Mouse (Mus musculus) cerebellum, adult 8-10 months (tissue): ENCODE measurements around the gene Eva1c.

ENCODE experiments used
- DNase-seq: peaks from one replicate; pipeline ENCODE4 v3.0.0; 2022

Gene Eva1c

DNA sequence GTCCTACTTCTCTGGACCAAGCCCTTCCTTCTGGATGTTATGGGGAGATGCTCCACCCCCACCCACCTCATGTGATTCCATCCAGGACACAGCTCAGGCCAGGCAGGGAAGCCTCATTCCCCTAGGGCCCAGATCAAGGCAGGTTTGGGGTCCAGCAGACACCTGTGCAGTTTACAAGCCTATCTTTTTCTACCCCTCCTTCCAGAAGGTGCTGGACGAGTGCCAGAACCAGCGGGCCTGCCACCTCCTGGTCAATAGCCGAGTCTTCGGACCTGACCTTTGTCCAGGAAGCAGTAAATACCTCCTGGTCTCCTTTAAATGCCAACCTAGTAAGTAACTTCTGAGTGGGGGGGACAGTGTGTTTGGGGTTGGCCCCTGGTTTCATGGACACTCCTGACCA lies 42.8 kb downstream of the Eva1c start:
- no peak for DNase-seq

DNA sequence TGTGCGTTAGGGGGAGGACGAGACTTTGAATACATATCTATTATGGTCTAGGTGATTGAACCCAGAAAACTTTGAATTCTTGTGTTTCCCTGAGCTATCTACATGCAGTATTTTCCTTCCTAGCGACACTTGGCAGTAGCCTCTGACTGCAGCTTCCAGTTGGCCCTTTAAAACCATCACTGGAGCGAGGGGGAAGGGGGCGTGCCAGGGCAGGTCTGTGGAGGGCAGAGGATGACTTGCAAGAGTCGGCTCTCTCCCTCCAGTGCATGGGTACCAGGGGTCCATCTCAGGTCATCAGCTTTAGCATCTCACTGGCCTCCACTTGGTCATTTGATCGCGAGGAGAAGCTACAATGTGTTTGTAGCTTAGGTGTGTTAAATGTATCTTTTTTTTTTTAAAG lies 46.4 kb downstream of the Eva1c start:
- no peak for DNase-seq

DNA sequence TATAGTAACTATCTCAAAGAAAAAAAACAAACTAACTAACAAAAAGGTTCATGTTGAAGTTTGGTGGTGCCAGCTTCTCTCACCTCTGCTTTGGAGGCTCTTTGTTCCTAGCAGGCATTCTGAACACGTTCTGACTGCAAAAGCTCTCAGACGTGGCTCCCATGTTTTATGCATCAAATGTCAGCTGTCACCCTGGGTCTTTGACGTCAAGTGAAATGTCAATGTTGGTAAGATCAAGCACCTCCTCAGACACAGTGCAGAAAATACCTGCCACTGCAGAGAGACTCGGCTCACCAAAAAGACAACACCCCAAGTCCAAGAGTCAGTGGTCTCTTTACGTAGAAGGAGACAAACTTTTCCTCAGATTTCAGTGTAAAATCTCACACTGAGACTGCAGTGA lies 48.0 kb downstream of the Eva1c start:
- no peak for DNase-seq

DNA sequence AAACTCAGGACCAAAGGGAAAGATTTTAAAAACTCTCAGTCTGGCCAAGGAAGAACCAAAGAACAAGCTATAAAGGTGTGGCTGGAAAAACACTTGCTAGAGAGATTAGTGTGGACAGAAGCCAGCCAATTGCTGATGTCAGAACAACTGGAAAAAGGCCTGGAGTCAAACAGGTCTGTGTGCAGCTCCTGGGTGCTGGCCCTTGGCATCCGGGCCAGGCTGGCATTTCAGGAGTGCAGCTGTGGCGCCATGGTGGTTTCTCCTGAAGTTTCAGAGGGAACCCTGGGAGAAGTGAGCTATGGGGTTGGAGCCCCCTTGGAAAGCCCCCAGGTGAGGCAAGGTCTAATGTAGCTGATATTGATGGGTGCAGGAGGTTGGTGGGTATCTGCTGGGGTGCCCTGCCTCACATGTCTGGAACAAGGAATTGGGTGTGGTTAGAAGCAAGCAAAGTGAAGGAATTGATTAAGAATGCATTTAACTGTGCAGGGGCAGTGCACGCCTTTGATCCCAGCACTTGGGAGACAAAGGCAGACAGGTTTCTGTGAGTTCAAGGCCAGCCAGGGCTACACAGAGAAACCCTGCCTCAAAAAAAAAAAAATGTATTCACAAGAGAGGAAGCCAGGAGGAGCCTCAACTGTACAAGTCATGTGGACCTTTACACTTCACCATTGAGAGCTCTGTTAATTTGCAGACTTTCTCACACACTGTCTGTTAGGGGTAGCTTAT lies 51.8 kb downstream of the Eva1c start:
- no peak for DNase-seq

DNA sequence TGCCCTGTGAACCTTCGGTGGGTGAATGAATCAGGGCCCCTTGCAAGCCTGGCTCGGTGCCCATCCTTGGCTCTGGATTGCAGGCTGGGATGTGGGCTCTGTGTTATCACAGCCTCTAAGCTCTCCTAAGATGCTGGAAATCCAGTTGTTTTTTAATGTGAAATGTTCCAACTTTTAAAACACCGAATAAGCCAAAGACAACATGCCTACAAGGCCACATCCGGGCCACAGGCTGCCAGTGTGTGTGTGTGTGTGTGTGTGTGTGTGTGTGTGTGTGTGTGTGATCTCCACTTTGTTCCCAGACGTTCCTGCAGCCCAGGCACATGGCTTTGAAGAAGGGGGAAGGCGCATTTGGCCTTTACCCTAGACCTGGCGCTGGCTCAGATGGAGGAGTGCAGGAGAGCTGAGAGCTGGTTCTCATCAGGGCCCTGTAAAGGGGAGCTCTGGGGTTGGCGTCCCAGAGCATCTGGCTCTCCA lies 56.0 kb downstream of the Eva1c start:
- DNase-seq: no peak

DNA sequence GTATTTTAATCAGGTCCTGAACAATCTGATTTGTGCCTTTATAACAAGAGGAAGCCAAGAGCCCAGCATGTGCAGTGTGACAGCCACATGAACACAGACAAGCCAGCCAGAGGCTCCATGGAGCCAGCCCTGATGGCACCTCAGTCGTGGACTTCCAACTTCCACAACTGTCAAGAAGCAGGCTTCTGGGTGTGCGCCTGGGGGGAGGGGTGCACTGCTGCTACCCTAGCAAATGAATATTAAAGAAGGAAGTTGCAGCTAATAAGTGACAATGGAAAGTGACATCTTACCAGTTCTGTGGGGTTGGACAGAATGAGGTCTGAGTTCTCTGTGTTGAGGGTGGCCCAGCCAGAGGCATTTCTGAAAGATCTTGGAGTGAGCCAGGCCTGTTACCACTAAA lies 58.8 kb downstream of the Eva1c start:
- no peak for DNase-seq

DNA sequence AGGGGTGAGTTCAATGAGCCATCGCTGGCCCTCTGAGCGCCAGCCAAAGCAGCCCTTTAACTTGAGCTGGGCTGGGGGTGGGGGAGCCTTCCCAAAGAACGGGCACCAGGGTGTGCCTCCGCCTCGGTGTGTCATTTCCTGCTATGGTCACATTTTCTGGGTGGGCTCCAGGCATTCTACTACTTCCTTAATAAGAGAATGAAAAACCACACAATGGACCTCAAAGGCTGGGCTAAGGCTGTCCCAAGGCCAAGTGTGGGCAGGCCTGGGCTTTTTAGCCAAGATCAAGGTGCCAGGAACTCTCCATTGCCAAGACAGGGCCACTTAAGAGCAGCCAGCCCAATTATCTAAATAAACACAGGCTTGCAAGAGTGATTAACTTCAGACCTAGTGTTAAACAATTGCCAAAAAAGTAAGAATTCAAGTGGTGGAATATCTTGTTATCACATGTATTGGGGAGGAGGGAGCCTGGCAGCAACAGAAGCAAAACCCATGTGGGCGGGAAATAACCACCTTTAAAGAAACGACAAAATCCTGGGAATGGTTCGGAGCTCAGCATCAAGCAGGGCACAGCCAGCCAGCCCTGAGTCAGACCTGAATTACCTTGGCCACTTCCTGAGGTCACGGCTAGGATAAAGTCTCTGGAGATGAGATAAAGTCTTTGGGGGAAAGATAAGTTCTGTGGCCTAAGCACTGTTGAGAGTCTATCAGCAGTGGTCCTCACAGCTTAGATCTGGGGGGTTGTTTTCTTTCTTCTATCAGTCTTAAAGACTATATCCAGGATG lies 59.5 kb downstream of the Eva1c start:
- no peak for DNase-seq

DNA sequence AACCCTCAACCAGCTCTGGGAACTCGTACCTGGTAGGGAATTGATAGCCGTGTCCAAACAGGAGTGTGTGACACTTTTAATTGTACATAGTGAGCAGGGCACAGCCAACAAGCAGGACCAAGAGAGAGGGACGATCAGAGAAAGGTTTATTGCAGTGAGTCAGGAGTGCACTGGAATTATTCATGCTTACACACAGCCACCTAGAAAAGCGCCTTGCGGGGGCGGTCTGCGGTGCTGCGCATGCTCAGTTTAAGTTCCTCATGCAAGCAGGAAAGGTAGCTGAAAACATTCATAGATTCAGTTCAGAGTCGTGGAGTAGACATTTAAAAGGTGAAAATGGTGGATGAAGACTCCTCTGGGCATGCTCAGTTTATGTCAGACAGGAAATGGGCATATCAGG lies 64.2 kb downstream of the Eva1c start:
- no peak for DNase-seq

DNA sequence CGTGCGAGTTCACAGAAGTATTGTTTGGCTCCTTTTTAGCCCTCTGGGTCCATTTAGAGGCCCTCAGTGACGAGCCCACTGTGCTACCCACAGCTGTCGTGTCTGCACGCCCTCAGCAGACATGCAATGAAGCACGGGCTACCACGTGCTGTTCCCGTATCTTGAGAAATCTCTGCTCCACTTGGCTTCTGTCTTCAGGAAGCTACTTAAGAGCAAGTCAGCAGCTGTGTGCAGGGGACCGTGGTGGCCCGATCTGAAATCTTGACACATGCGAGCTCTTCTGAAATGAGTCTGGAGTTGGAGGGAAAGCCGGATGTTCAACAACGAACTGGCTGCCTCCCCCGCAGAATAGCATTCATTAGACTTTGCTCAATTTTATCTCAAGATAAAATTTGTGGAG lies 65.1 kb downstream of the Eva1c start:
- DNase-seq: no peak

DNA sequence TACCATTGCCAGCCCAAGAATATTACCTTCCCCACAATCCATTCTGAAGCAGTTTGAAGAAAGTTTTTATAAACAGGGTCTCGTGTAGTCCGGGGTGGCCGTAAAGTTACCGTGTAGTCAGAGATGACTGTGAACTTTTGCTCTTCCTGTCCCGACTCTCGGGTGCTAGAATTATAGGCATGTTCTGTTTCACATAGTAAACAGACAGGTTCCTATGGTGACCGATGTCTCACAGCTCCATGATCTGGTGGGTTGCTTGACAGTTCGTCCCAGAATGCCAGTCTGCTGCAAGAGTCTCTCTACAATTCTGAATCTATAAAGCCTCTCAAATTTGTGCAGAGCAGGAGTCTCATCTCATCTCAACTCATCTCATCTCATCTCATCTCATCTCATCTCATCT lies 65.6 kb downstream of the Eva1c start:
- no peak for DNase-seq

DNA sequence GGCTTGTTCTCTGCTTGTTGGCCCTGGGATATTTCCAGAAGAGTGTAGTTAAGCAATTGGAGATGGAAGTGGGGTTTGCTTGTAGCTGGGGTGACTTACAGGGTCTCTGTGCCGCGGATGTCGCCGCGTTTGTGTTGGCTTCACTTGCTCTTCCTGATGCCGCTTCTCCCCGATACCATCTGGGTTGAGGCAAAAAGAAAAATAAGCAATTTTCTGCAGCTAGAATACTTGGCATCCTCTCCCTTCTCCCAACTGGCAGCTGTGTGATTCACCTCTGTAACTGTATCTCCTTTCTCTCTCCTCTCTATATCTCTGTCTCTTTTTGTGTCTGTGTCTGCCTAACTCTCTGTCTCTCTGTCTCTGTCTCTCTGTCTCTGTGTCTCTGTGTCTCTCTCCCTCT lies 66.5 kb downstream of the Eva1c start:
- DNase-seq: no peak

DNA sequence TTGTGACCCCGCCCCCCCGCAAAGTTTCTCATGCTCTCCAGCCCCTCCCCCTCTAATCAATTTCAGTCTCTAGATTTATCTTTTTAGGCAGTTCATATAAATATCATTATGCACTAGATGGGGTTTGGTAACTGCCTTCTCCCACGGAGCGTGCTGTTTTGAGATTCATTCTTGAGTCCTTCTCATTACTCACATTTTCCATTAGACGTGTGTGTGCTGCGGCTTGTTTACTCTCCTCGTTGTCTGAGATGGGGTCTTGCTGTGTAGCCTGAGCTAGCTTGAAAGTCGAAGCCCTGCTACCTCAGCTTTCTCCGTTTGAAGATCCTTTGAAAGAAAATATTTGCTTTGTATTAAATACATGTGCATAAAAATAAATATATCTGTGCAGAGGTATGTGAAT lies 67.3 kb downstream of the Eva1c start:
- no peak for DNase-seq

DNA sequence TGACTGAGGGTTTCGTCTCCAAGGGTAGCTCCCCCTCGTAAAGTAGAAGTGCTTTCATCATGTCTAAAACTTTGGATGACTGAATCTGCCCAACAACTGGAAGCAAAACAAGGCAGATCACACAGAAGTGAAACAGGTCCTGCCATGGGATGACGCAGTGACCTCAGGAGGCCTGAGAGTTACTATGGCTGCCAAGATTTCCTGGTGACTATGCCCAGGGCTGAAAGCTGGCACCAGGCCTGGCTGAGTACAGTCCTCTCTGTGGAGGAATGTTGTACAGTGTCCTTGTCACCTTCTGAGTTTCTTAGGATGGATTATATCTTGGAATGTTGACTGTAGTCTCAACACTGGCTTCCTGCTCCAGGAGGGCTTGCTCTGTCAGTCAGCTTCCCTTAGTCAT lies 71.1 kb downstream of the Eva1c start:
- DNase-seq: no peak

DNA sequence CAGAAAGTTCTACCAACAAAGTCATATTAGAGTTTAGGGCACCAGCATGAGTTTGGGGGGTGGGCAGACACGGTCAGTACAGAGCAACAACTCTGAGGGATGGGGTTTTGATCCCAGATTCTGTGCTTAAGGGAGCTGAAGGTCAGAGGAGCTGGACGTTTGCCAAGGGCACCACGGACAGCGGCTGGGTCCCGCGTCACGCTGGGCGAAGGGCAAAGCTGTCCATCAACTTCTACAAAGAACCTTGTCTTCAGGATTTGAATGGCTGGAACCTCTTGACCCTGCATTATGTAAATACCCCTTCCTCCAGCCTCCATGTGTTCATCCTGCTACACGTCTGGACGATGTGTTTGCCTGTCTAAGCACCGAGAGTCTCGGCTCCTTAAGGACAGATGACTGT lies 73.0 kb downstream of the Eva1c start:
- no peak for DNase-seq

DNA sequence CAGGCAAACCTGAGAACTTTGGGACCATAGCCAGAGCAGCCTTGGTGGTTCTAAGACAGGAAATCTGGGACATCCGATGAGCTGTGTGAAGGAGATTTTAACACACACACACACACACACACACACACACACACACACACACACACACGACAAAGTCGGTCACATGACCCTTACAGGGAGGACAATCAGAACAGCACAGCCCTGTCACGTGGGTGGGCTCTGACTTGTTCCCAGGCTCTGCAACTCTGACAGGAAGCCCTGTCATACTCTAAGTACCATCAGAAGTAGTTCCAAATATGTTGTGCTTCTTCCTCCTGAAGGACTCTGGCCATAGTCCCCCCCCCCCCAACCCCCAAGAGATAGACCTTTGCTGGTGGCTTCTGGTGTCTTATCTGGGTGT lies 74.8 kb downstream of the Eva1c start:
- no peak for DNase-seq

DNA sequence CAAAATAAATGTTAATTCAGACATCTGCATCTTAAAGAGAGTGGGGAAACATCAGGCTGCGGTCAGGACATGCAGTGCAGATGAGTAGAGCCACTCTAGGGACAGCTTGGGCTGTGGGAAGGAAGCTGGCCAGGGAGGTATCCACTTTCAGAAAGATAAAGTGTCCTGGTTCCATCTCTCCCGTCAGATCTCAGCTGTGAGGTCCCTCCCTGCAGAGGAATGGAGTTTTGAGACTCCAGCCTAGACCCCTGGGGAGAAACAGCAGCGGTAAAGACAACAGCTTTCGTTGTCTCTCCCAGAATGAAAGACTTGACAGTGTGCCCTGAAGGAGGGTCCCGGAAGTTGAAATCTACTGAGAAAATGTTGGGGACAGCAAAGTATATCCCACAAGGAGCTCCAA lies 76.8 kb downstream of the Eva1c start:
- DNase-seq: no peak

DNA sequence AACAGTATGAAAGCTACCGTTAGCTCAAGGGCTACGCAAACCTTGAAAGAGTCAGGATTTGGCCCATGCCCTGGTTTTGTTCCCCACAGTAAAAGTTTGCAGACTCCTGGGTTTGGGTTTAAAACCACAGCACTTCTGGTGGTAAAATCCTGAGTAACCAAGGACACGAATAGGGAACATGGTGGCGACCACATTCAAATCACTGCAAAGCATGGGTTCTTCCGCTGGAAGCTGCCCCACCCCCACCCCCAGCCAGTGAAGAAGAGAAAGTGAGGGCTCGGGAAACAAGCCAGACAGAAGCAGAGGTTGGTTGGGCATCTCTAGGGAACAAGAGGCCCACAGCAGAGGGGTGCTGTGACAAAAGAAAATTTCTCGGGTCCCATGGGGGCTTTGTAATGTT lies 80.7 kb downstream of the Eva1c start:
- DNase-seq: no peak

DNA sequence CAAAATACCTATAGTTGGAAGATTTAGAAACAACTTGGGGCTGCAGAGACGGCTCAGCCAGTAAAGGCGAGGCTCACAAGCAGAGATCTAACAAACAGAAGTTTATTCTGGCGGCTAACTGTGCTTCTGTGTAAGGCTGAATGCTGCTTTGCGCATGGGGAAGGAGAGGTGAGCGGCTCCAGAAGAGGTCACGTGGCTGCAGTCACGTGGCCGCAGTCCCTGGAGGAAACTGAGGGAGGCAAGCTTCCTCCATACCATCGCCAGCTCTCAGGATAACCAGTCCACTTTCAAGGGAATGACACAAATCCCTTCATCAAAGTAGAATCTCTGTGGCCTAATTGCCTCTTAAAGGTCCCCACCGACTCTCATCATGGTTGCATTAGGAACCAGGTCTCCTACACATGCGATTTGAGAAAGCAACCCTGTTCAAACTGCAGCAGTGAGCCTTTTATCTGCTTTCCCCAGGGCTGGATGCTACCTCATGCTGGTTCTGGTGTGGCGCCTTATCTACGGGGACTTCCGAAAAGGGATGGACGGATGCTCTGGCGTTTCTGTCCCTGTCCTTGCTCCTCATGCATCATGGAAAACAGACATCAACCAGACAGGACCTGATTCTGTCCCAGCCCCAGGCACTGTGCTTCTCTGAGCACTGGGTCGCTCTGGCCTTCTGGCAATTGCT lies 84.5 kb downstream of the Eva1c start:
- DNase-seq: no peak

DNA sequence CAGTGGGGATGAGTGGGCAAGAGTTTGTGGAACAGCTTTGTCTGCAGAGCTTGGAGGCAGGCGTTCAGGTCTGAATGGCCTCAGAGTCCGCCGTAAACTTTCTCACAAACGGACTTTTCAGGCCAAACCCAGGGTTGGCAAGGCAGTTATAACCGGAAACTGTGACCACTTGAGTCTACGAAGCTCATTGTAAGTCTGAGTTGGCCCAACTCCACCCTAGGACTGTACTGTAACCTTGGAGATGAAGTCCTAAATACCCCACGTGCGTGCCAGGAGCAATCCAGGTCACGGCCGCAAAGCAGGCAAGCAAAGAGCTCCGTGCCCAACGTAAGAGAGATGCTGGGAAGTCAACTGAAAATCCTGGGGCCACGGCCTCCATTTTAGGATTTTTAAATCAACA lies 85.2 kb downstream of the Eva1c start:
- no peak for DNase-seq

DNA sequence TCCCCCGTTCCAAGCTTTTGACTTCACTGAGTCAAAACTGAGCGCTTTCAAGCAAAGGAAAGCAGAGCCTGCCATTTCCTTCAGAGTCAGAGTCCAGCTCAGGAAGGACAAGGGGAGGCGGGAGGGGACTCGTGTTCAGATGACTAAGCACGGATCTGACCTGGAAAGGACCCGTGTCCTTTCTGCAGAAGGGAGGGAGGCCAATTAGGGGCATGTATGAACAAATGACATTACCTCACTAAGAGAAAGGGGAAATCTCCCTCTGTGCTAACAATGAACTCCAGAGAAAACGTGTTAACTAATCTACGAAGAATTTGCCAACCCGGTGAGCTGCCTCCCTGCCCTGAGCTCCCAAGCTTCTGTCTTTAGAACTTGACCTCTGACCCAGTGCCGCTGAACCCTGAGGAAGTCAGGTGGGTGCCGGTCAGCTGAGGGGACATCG lies 89.5 kb downstream of the Eva1c start:
- no peak for DNase-seq

DNA sequence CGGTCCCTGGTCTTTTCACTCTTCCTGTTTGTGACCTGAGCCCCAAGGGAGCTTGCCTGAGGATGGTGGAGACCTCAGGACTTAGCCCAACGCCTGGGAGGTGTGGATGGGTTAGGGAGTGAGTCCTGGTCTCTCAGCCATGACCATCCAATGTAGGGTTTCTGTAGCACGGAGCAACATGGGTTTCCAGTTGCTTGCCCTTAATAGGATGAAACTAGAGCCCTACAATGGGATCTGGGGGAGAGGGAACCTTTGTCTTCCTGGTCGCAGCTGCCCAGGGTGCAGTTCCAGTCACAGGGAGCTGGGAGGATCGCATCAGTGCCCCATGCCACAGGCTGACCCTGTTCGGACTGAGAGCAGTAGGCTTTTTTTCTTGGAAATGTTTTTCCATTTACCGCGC lies 90.6 kb downstream of the Eva1c start:
- DNase-seq: no peak

DNA sequence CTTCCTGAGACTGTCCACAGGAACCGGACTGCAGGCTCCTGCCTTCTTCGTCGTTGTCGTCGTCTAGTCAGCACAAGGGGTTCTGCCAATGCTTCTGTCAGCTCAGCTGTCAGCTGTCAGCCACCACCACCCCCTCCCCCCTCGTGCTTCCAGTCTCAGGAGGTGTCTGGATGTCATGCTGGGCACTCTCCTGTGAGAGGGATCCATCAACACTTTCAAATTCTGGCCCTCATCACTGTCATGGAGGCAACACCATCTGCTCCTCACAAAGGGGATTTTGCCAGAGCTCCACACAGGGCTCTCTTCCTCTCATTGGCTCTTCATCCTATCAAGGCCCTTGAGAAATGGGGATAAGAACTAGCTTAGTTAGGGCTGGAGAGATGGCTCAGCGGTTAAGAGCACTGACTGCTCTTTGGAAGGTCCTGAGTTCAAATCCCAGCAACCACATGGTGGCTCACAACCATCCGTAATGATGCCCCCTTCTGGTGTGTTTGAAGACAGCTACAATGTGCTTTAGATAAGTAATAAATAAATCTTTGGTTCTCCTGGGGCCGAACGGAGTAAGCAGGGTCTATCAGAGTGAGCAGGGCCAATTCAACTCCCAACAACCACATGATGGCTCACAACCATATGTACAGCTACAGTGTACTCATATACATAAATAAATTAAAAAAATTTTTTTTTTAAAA lies 95.1 kb downstream of the Eva1c start:
- DNase-seq: peak; percentile 61

DNA sequence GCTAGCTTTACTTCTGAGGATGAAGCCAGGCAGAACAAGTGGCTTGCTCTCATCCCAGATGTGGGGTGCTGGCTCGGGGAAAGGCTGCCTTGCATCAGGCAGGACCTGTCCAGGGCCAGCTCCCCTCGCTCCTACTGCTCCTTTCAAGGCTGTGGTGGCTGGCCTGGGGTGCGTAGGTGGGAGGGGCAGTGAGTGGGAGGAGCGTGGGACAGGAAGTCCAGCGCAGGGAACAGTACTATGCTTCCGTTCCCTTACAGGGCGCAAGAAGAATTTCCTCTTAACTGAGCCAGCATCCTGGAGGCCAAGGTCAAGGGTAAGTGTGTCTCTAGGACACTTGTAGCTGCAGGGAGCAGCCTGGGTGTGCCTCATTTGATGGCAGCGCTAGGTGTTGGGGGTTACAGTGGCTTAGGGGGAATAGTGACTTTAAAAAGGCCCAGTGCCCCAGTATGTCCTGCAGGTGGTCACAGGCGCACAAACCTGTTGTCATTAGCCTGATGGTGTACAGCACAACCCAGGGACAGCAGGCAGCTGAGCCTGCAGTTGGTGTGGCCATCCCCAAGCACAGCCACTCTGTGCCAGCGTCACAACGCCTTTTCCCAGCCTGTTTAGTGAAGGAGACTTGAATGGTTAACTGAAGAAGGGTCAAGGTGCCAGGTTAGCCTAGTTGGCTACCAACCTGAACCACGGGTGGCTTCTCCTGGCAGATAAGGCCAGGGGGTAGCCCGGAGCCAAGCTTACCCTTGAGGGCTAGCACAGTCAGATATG lies 98.3 kb downstream of the Eva1c start:
- no peak for DNase-seq
